Comparison of ENCODE assay signal across 24 mouse cellular contexts in the genomic region with DNA sequence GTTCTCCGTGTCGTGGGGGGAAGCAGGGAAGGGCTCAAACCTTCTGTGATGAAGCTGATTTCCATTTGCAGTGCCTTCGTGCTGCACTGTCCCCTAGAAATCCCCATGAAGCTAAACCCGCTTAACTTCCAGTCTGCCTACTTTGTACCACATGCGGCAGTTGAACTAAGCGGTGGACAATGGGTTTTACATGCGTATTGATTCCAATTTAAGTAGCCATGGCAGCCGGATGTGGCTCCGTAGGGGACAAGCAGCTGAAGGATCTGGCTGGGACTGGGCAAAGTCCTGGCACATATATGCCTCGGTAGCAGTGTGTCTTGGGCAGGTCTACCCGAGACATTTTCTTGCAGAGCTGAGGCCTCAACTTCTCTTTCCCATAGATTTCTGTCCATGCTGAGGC. TPM values are rescaled to one million over a fixed set of nuclear protein-coding genes. Genes with fewer than 3 reads are reported as not detected.
DNase-seq lines count a peak whose midpoint lies in the region; ATAC-seq lines count a peak whose summit lies in the region.
"Had no signal": no experiment of that assay in that cellular context is flagged by ENCODE, and none has a peak within 500 bp of the region (broad histone marks: within the 10 kb centered on the region; RNA-seq: fewer than 3 reads in every experiment).

No protein-coding gene starts in this region.

- no peaks in the 10 kb centered on the region for H3K9me3 ChIP-seq in forebrain, embryonic 14.5 days (replicated peaks; ENCODE audit: control insufficient read depth, low read length)
- no peaks in the 10 kb centered on the region for H3K9me3 ChIP-seq in forebrain, embryonic 15.5 days
- 0 out of 2 replicates have a peak, but pooled peaks cover 3% of the 10 kb centered on the region for H3K9me3 ChIP-seq in neural tube, embryonic 11.5 days (ENCODE audit: control insufficient read depth, low read length)
- no peaks in the 10 kb centered on the region for H3K9me3 ChIP-seq in neural tube, embryonic 15.5 days (replicated peaks)
- 0 out of 2 replicates have a peak, but pooled peaks cover 4% of the 10 kb centered on the region for H3K9me3 ChIP-seq in midbrain, embryonic 13.5 days
- H3K9me3 ChIP-seq: embryonic facial prominence, embryonic 15.5 days had no signal

- no peak overlapping the region for H3K9ac ChIP-seq in forebrain, embryonic 14.5 days (ENCODE audit: low read length)
- H3K9ac ChIP-seq in forebrain, embryonic 15.5 days (replicated peaks), result no peak overlapping the region
- no peak overlapping the region for H3K9ac ChIP-seq in neural tube, embryonic 11.5 days (ENCODE audit: low read length)
- no peak overlapping the region for H3K9ac ChIP-seq in neural tube, embryonic 15.5 days (replicated peaks)
- H3K9ac ChIP-seq in midbrain, embryonic 13.5 days (replicated peaks), result no peak overlapping the region; the same call in 1 of the 2 replicates
- H3K9ac ChIP-seq: embryonic facial prominence, embryonic 15.5 days had no signal

- 72% methylated on average over 11 of the region's 11 CpGs for WGBS in forebrain, embryonic 14.5 days
- WGBS in forebrain, embryonic 15.5 days, result 63% methylated on average over 11 of the region's 11 CpGs
- 74% methylated on average over 11 of the region's 11 CpGs for WGBS in neural tube, embryonic 11.5 days
- 42% methylated on average over 11 of the region's 11 CpGs for WGBS in neural tube, embryonic 15.5 days
- WGBS in midbrain, embryonic 13.5 days, result 40% methylated on average over 11 of the region's 11 CpGs

- H3K4me3 ChIP-seq in forebrain, embryonic 14.5 days (ENCODE audit: low read depth, low read length), result no peak overlapping the region
- no peak overlapping the region for H3K4me3 ChIP-seq in forebrain, embryonic 15.5 days
- no peak overlapping the region for H3K4me3 ChIP-seq in neural tube, embryonic 11.5 days (ENCODE audit: low read depth, low read length)
- no peak overlapping the region for H3K4me3 ChIP-seq in neural tube, embryonic 15.5 days (replicated peaks)
- no peak overlapping the region for H3K4me3 ChIP-seq in midbrain, embryonic 13.5 days (replicated peaks)
- H3K4me3 ChIP-seq: embryonic facial prominence, embryonic 15.5 days; forebrain, embryonic 10.5 days; heart, adult 2 months had no signal

- peak; percentile 12 for DNase-seq in forebrain, embryonic 14.5 days (ENCODE audit: low spot score)
- no peak for DNase-seq in neural tube, embryonic 11.5 days (ENCODE audit: low spot score)
- no peak for DNase-seq in spleen, postnatal 4 days (ENCODE audit: low spot score in 2 of 2)
- DNase-seq: adrenal gland, postnatal 14 days; cerebellum, adult 11 months; cerebellum, postnatal 10 days; gastrocnemius, postnatal 14 days; heart, adult 2 months; heart, postnatal 4 days; left cerebral cortex, postnatal 4 days; liver; lung, postnatal 10 days; thymus, postnatal 25 days had no signal

- H3K4me2 ChIP-seq in forebrain, embryonic 14.5 days (ENCODE audit: low read length), result no peak overlapping the region
- H3K4me2 ChIP-seq in forebrain, embryonic 15.5 days (replicated peaks), result no peak overlapping the region
- no peak overlapping the region for H3K4me2 ChIP-seq in neural tube, embryonic 11.5 days (ENCODE audit: low read depth)
- H3K4me2 ChIP-seq in neural tube, embryonic 15.5 days, result no peak overlapping the region
- H3K4me2 ChIP-seq in midbrain, embryonic 13.5 days (replicated peaks), result 0 out of 2 replicates have a peak overlapping the region, but pooled peaks have one; percentile 10
- H3K4me2 ChIP-seq: embryonic facial prominence, embryonic 15.5 days had no signal

- H3K4me1 ChIP-seq in forebrain, embryonic 14.5 days (ENCODE audit: control insufficient read depth, insufficient read depth, low read length), result no peaks in the 10 kb centered on the region
- peaks cover 9% of the 10 kb centered on the region for H3K4me1 ChIP-seq in forebrain, embryonic 15.5 days
- no peaks in the 10 kb centered on the region for H3K4me1 ChIP-seq in neural tube, embryonic 11.5 days (ENCODE audit: control insufficient read depth, insufficient read depth, low read length)
- H3K4me1 ChIP-seq in neural tube, embryonic 15.5 days, result peaks cover 4% of the 10 kb centered on the region
- H3K4me1 ChIP-seq in midbrain, embryonic 13.5 days (replicated peaks), result peaks cover 22% of the 10 kb centered on the region
- H3K4me1 ChIP-seq: embryonic facial prominence, embryonic 15.5 days had no signal

- no peak overlapping the region for H3K27ac ChIP-seq in forebrain, embryonic 14.5 days (ENCODE audit: low read depth, low read length)
- no peak overlapping the region for H3K27ac ChIP-seq in forebrain, embryonic 15.5 days (replicated peaks)
- no peak overlapping the region for H3K27ac ChIP-seq in neural tube, embryonic 11.5 days (ENCODE audit: low read depth, low read length)
- H3K27ac ChIP-seq in neural tube, embryonic 15.5 days (replicated peaks), result no peak overlapping the region
- H3K27ac ChIP-seq in midbrain, embryonic 13.5 days, result peak overlapping the region; percentile 44
- H3K27ac ChIP-seq: embryonic facial prominence, embryonic 15.5 days; heart, adult 2 months; kidney, postnatal 0 days had no signal

- H3K36me3 ChIP-seq in forebrain, embryonic 14.5 days (ENCODE audit: control insufficient read depth, insufficient read depth, low read length), result no peaks in the 10 kb centered on the region
- H3K36me3 ChIP-seq in forebrain, embryonic 15.5 days, result 0 out of 2 replicates have a peak, but pooled peaks cover 4% of the 10 kb centered on the region
- H3K36me3 ChIP-seq in neural tube, embryonic 11.5 days (ENCODE audit: control insufficient read depth, insufficient read depth, low read length), result no peaks in the 10 kb centered on the region
- peaks cover 4% of the 10 kb centered on the region; the same call in 1 of the 2 replicates for H3K36me3 ChIP-seq in neural tube, embryonic 15.5 days
- no peaks in the 10 kb centered on the region for H3K36me3 ChIP-seq in midbrain, embryonic 13.5 days
- H3K36me3 ChIP-seq: embryonic facial prominence, embryonic 15.5 days; forebrain, embryonic 10.5 days; G1E had no signal

- H3K27me3 ChIP-seq in forebrain, embryonic 14.5 days (replicated peaks; ENCODE audit: control insufficient read depth, insufficient read depth, low read length), result no peaks in the 10 kb centered on the region
- H3K27me3 ChIP-seq in forebrain, embryonic 15.5 days, result no peaks in the 10 kb centered on the region
- H3K27me3 ChIP-seq in neural tube, embryonic 11.5 days (ENCODE audit: control insufficient read depth, insufficient read depth, low read length), result no peaks in the 10 kb centered on the region
- no peaks in the 10 kb centered on the region for H3K27me3 ChIP-seq in neural tube, embryonic 15.5 days (replicated peaks)
- H3K27me3 ChIP-seq in midbrain, embryonic 13.5 days, result no peaks in the 10 kb centered on the region
- H3K27me3 ChIP-seq: embryonic facial prominence, embryonic 15.5 days had no signal

- ATAC-seq in forebrain, embryonic 14.5 days, result no peak
- no peak for ATAC-seq in forebrain, embryonic 15.5 days (replicated peaks)
- ATAC-seq in neural tube, embryonic 11.5 days (ENCODE audit: insufficient read depth, low FRiP score, low TSS enrichment), result 0 out of 2 replicates have a peak, but pooled peaks have one; percentile 35
- no peak for ATAC-seq in neural tube, embryonic 15.5 days (ENCODE audit: low FRiP score)
- ATAC-seq in midbrain, embryonic 13.5 days, result peak; percentile 70
- no peak for ATAC-seq in inflammation-experienced regulatory T-cells, adult 6 months
- ATAC-seq: activated CD4-positive, CD25-positive, alpha-beta regulatory T cell, adult 4 months; CD4-positive, CD25-positive, alpha-beta regulatory T cell, adult 4 months; intestine, postnatal 0 days had no signal

RNA-seq across cellular contexts. Expression of a gene that starts 29.3 kb away (rescaled TPM):
- polyA plus RNA-seq in forebrain, embryonic 14.5 days (2014; fragmentation: Nextera tagmentation; extraction: Ambion mirVana), result 22.9 and 25.4 TPM in 2 replicates
- 22.0 and 22.8 TPM in 2 replicates for polyA plus RNA-seq in forebrain, embryonic 15.5 days (2015; fragmentation: Nextera tagmentation; extraction: Ambion mirVana)
- 41.1 and 45.2 TPM in 2 replicates for polyA plus RNA-seq in neural tube, embryonic 11.5 days (2014; fragmentation: Nextera tagmentation; extraction: Ambion mirVana)
- polyA plus RNA-seq in neural tube, embryonic 15.5 days (2015; fragmentation: Nextera tagmentation; extraction: Ambion mirVana), result 5.9 and 13.0 TPM in 2 replicates
- 16.6 and 17.6 TPM in 2 replicates for polyA plus RNA-seq in midbrain, embryonic 13.5 days (2015; fragmentation: Nextera tagmentation; extraction: Ambion mirVana)
- polyA plus RNA-seq in inflammation-experienced regulatory T-cells, adult 6 months (2017; shearing (Covaris generic)), result 1 to 10 TPM in 1 of 3 experiments, under 1 TPM in 2; 0.50 to 3.9 (median 0.59) TPM

RNA-seq across cellular contexts. Expression of a gene that starts 56.0 kb away (rescaled TPM):
- 15.6 and 16.1 TPM in 2 replicates for polyA plus RNA-seq in forebrain, embryonic 14.5 days (2014; fragmentation: Nextera tagmentation; extraction: Ambion mirVana)
- 17.1 and 17.3 TPM in 2 replicates for polyA plus RNA-seq in forebrain, embryonic 15.5 days (2015; fragmentation: Nextera tagmentation; extraction: Ambion mirVana)
- polyA plus RNA-seq in neural tube, embryonic 11.5 days (2014; fragmentation: Nextera tagmentation; extraction: Ambion mirVana), result 16.5 and 17.9 TPM in 2 replicates
- 10.9 and 13.3 TPM in 2 replicates for polyA plus RNA-seq in neural tube, embryonic 15.5 days (2015; fragmentation: Nextera tagmentation; extraction: Ambion mirVana)
- 14.9 and 15.6 TPM in 2 replicates for polyA plus RNA-seq in midbrain, embryonic 13.5 days (2015; fragmentation: Nextera tagmentation; extraction: Ambion mirVana)
- 10 to 100 TPM; 12.7 to 16.1 (median 14.1) TPM for polyA plus RNA-seq in inflammation-experienced regulatory T-cells, adult 6 months (2017; shearing (Covaris generic))

Comparison
In these comparisons a context has a peak if more than half of its experiments do, and no peak if none do; other contexts are left out.
1. ATAC-seq: peak in neural tube, embryonic 11.5 days (single experiment) and midbrain, embryonic 13.5 days (single experiment); none in forebrain, embryonic 14.5 days (single experiment), forebrain, embryonic 15.5 days (single experiment), neural tube, embryonic 15.5 days (single experiment) and inflammation-experienced regulatory T-cells, adult 6 months (single experiment).